Mouse (Mus musculus) heart, embryonic 14.5 days (tissue): ENCODE data around the gene Gp1ba. TPM values are rescaled to one million over a fixed set of nuclear protein-coding genes. Genes with fewer than 3 reads are reported as not detected.

Source experiments
- ATAC-seq: fragments of 200-750 bp; cut with Nextera tagmentation; 2 replicates; pipeline ENCODE4 v1.8.0; 2017; ENCODE audit warnings: low read depth, moderate TSS enrichment; ENCODE audit not compliant: insufficient number of reproducible peaks, insufficient read depth, low FRiP score
- H3K27ac ChIP-seq, 2 experiments: fragments of 200-500 bp in 1 of 2; fragments of 300-500 bp in 1 of 2; sonication (generic) in 1 of 2; replicated peaks in 1 of 2; 2 replicates each; pipeline ENCODE4 v1.5.1; 2012 to 2014; ENCODE audit warnings: low read depth in 2 of 2, low read length in 2 of 2, control low read depth in 1 of 2, mild to moderate bottlenecking in 1 of 2, mixed read lengths in 1 of 2; ENCODE audit not compliant: control insufficient read depth in 1 of 2, insufficient read depth in 1 of 2
- H3K27me3 ChIP-seq: fragments of 300-500 bp; sonication (generic); 2 replicates; pipeline ENCODE4 v1.6.1; 2014; ENCODE audit warnings: mild to moderate bottlenecking, low read length, control low read depth; ENCODE audit not compliant: control insufficient read depth, insufficient read depth
- H3K36me3 ChIP-seq: fragments of 300-500 bp; sonication (generic); 2 replicates; pipeline ENCODE4 v1.6.1; 2014; ENCODE audit warnings: mild to moderate bottlenecking, control low read depth, low read length, mixed read lengths; ENCODE audit not compliant: control insufficient read depth, insufficient read depth
- H3K4me1 ChIP-seq, 2 experiments: fragments of 200-500 bp in 1 of 2; fragments of 300-500 bp in 1 of 2; sonication (generic) in 1 of 2; 2 replicates each; pipeline ENCODE4 v1.6.1; 2012 to 2014; ENCODE audit warnings: low read length in 2 of 2, control low read depth in 1 of 2, mixed read lengths in 1 of 2; ENCODE audit not compliant: control insufficient read depth in 2 of 2, insufficient read depth in 2 of 2
- H3K4me2 ChIP-seq: fragments of 300-500 bp; sonication (generic); 2 replicates; pipeline ENCODE4 v1.6.1; 2014; ENCODE audit warnings: mild to moderate bottlenecking, low read length
- H3K4me3 ChIP-seq, 2 experiments: fragments of 200-500 bp in 1 of 2; fragments of 300-500 bp in 1 of 2; sonication (generic) in 1 of 2; 2 replicates each; pipeline ENCODE4 v1.5.1; 2012 to 2014; ENCODE audit warnings: low read length in 2 of 2, mild to moderate bottlenecking in 2 of 2, control low read depth in 1 of 2, low read depth in 1 of 2, moderate library complexity in 1 of 2; ENCODE audit not compliant: control insufficient read depth in 1 of 2, insufficient read depth in 1 of 2
- H3K9ac ChIP-seq: fragments of 300-500 bp; sonication (generic); 2 replicates; pipeline ENCODE4 v1.6.1; 2014; ENCODE audit warnings: mild to moderate bottlenecking, low read length
- H3K9me3 ChIP-seq: fragments of 300-500 bp; sonication (generic); 2 replicates; pipeline ENCODE4 v1.6.1; 2016; ENCODE audit warnings: low read length, control low read depth; ENCODE audit not compliant: control insufficient read depth
- WGBS: fragments of 180-500 bp; shearing (Covaris S2); extraction: QIAGEN DNeasy Blood & Tissue Kit; methylation state at CpG from one replicate; pipeline ENCODE4 v1.1.7; 2014; 5-methylcytosine and 5-hydroxymethylcytosine counted together
- polyA plus RNA-seq: library from polyadenylated mRNA; unstranded; fragments of >200 nt; fragmentation: Nextera tagmentation; extraction: Ambion mirVana; gene quantifications from 2 replicates; pipeline ENCODE4 v1.2.1, GENCODE M21; 2014

Gp1ba gene
- polyA plus RNA-seq, 1 experiment from 2014 or later, result 0.74 TPM

DNA sequence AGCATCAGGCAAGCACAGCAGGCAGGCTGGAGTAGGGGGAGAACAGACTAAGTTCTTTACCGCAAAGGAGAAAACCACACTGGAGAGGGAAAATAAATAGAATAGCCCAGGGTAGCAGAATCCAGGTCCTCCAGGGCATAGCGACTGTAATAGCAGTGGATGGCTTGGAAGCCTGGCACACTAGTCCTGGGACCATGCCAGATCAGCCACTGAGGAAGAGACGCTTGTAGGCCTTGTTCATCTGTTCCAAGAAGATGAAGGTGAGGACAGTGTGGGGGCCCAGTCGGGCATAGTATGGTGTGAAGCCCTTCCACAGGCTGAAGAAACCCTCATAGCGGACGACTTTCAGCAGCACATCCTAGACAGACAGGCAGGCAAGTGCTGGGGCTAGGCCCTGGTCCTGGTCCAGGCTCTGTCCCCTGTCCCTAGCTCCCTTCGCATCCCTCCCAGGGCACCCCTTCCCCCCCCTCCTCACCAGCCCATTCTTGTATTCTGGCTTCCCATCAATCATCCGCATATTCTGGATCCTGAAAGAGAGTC, 5.7 kb downstream of the Gp1ba start:
- 93% methylated on average over 8 of the region's 8 CpGs for WGBS
- Histone ChIP-seq H3K27ac (no peak overlapping the region), H3K4me2 (no peak overlapping the region), H3K4me1 (peaks cover 10 to 22% of the 10 kb centered on the region in 2 experiments), H3K9ac (no peak overlapping the region), H3K9me3 (no peaks in the 10 kb centered on the region), H3K27me3 (no peaks in the 10 kb centered on the region), H3K4me3 (no peak overlapping the region), H3K36me3 (peaks cover 48% of the 10 kb centered on the region)
- no peak for ATAC-seq

GRCm38 (mm10) chr11:70645461-70646258, 6.7 kb downstream of the Gp1ba start:
- Histone ChIP-seq H3K27me3 (no peaks in the 10 kb centered on the region), H3K4me2 (peak overlapping the region; percentile 90), H3K4me3 (peak overlapping the region; percentile 66 to 95), H3K9ac (peak overlapping the region; percentile 99), H3K9me3 (no peaks in the 10 kb centered on the region), H3K36me3 (peaks cover 59% of the 10 kb centered on the region), H3K4me1 (peaks cover 10 to 31% of the 10 kb centered on the region in 2 experiments), H3K27ac (peak overlapping the region; percentile 96 to 97)
- no peak for ATAC-seq
- WGBS, result 71% methylated on average over 12 of the region's 12 CpGs

GRCm38 (mm10) chr11:70646259-70646555, 7.3 kb downstream of the Gp1ba start:
- Histone ChIP-seq H3K9ac (peak overlapping the region; percentile 99), H3K9me3 (no peaks in the 10 kb centered on the region), H3K4me1 (peaks cover 13 to 36% of the 10 kb centered on the region in 2 experiments), H3K27ac (peak overlapping the region; percentile 96 to 97), H3K4me3 (peak overlapping the region; percentile 66 to 95), H3K4me2 (peak overlapping the region; percentile 90), H3K36me3 (peaks cover 64% of the 10 kb centered on the region), H3K27me3 (no peaks in the 10 kb centered on the region)
- 22% methylated on average over 3 of the region's 3 CpGs for WGBS
- ATAC-seq, result no peak

GRCm38 (mm10) chr11:70646691-70647650, 8.0 kb downstream of the Gp1ba start, which contains the start of the genes Rnf167 and Slc25a11:
Gene Rnf167 (plus strand): TSS chr11:70647235.
Gene Slc25a11 (minus strand): TSS chr11:70647479.
- Histone ChIP-seq H3K27me3 (no peaks in the 10 kb centered on the region), H3K4me1 (peaks cover 14 to 42% of the 10 kb centered on the region in 2 experiments), H3K9me3 (no peaks in the 10 kb centered on the region), H3K4me2 (peak within 1 kb of the TSS; percentile 99), H3K9ac (peak within 1 kb of the TSS; percentile 99), H3K4me3 (peak within 1 kb of the TSS; percentile 66 to 95), H3K36me3 (peaks cover 72% of the 10 kb centered on the region), H3K27ac (peak within 1 kb of the TSS; percentile 96 to 97)
- ATAC-seq, result peak; percentile 85
- under 1% methylated on average over 63 of the region's 63 CpGs for WGBS

- peak overlapping the region; percentile 83 for H3K9ac ChIP-seq
- ATAC-seq, result no peak
- peak overlapping the region; percentile 56 to 66 for H3K4me3 ChIP-seq
- H3K27me3 ChIP-seq, result no peaks in the 10 kb centered on the region
- H3K9me3 ChIP-seq, result no peaks in the 10 kb centered on the region
- peak overlapping the region; percentile 99 for H3K4me2 ChIP-seq
- H3K36me3 ChIP-seq, result peaks cover 76% of the 10 kb centered on the region
- H3K27ac ChIP-seq, result peak overlapping the region; percentile 92 to 97
- H3K4me1 ChIP-seq, result peaks cover 20 to 51% of the 10 kb centered on the region in 2 experiments
- 3% methylated on average over 28 of the region's 28 CpGs for WGBS
Observed at GRCm38 (mm10) chr11:70647716-70648420, 8.9 kb downstream of the Gp1ba start.

DNA sequence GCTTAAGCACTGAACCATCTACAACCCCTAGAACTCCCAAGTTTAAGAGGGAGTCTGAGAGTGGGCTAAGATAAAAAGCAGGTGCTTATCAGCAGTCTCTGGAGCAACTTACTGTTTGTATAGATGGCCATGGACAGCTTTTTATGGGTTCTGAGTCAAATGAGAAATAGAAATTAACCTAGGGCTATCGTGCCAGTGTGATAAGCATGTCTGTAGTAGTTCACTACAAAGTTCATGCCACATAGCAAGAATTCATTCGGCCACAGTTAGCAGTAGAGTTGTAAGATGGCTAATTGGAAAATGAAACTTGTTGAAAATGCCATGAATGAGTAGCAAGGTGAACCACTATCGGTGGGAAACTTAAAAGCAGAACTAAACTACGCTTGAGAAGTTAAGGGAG, 9.6 kb downstream of the Gp1ba start:
- 73% methylated on average over 4 of the region's 4 CpGs for WGBS
- H3K36me3 ChIP-seq, result peaks cover 73% of the 10 kb centered on the region

More for the DNA sequence above, 9.6 kb downstream of the Gp1ba start:
- peak overlapping the region; percentile 14 to 66; a peak in 3 of 4 replicates for H3K4me3 ChIP-seq
- H3K4me2 ChIP-seq, result peak overlapping the region; percentile 99
- H3K9ac ChIP-seq, result peak overlapping the region; percentile 83
- H3K27me3 ChIP-seq, result no peaks in the 10 kb centered on the region
- H3K4me1 ChIP-seq, result peaks cover 20 to 54% of the 10 kb centered on the region in 2 experiments
- peak overlapping the region in 1 of 2 experiments; percentile 97; a peak in 2 of 4 replicates for H3K27ac ChIP-seq
- no peak for ATAC-seq
- H3K9me3 ChIP-seq, result no peaks in the 10 kb centered on the region
